ENCODE assay signal across 8 mouse cellular contexts in the genomic region with DNA sequence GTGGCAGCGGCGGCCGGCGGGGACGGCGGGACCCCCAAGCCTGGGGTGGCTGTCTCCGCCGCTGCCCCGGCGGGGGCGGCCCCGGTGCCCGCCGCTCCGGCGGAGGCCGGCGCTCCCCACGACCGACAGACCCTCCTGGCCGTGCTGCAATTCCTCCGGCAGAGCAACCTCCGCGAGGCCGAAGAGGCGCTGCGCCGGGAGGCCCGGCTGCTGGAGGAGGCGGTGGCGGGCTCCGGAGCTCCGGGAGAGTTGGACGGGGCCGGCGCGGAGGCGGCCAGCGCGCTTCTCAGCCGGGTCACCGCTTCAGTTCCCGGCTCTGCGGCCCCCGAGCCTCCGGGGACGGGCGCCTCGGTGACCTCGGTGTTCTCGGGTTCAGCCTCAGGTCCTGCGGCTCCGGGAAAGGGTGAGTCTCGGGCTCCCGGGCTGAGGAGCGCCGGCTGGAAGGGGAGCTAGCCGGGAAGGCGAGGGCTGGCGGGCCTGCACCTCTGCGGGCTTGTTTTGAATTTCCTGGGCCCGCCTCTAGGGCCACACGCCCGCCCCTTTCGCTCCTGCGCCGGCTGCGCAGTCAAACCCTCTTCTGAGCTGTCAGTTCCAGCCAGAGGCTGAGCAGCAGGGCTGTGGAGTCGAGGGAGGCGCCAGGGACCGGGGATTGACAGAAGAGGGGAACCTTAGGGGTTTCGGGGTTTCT. TPM values are rescaled to one million over a fixed set of nuclear protein-coding genes. Genes with fewer than 3 reads are reported as not detected.
DNase-seq lines count a peak whose midpoint lies in the region; ATAC-seq and TF ChIP-seq lines count a peak whose summit lies in the region.

No protein-coding gene starts in this region.

- no peaks in the 10 kb centered on the region for H3K27me3 ChIP-seq in embryonic facial prominence, embryonic 14.5 days (replicated peaks; ENCODE audit: control insufficient read depth, insufficient read depth, low read length)
- H3K27me3 ChIP-seq in limb, embryonic 14.5 days (ENCODE audit: control insufficient read depth, insufficient read depth, low read length) = no peaks in the 10 kb centered on the region
- no peaks in the 10 kb centered on the region for H3K27me3 ChIP-seq in midbrain, embryonic 16.5 days (ENCODE audit: control insufficient read depth, insufficient read depth, low read depth, low read length)

- H3K9me3 ChIP-seq in embryonic facial prominence, embryonic 14.5 days (ENCODE audit: control insufficient read depth, low read length) = no peaks in the 10 kb centered on the region
- no peaks in the 10 kb centered on the region for H3K9me3 ChIP-seq in limb, embryonic 14.5 days (ENCODE audit: control insufficient read depth, low read length)
- no peaks in the 10 kb centered on the region for H3K9me3 ChIP-seq in midbrain, embryonic 16.5 days (replicated peaks; ENCODE audit: control insufficient read depth, low read length, poor library complexity, severe bottlenecking)

- H3K27ac ChIP-seq in bone marrow, adult 2 months (ENCODE audit: control insufficient read depth, insufficient read depth, low read depth, low read length, poor library complexity) = peak overlapping the region; percentile 97
- peak overlapping the region; percentile 88 for H3K27ac ChIP-seq in embryonic facial prominence, embryonic 14.5 days (replicated peaks; ENCODE audit: low read depth, low read length)
- H3K27ac ChIP-seq in limb, embryonic 14.5 days (replicated peaks; ENCODE audit: low read depth, low read length) = peak overlapping the region; percentile 77
- peak overlapping the region; percentile 92 for H3K27ac ChIP-seq in midbrain, embryonic 16.5 days (ENCODE audit: low read length)

- WGBS in bone marrow, adult 2 months = under 1% methylated on average over 72 of the region's 72 CpGs
- WGBS in embryonic facial prominence, embryonic 14.5 days = 0% methylated on average over 25 of the region's 72 CpGs
- WGBS in limb, embryonic 14.5 days = under 1% methylated on average over 61 of the region's 72 CpGs
- under 1% methylated on average over 57 of the region's 72 CpGs for WGBS in midbrain, embryonic 16.5 days

- peak overlapping the region; percentile 62 for H3K4me2 ChIP-seq in embryonic facial prominence, embryonic 14.5 days (ENCODE audit: low read depth, low read length)
- peak overlapping the region; percentile 55 for H3K4me2 ChIP-seq in limb, embryonic 14.5 days (replicated peaks; ENCODE audit: low read depth, low read length, severe bottlenecking)
- H3K4me2 ChIP-seq in midbrain, embryonic 16.5 days (ENCODE audit: low read length) = peak overlapping the region; percentile 85

- H3K9ac ChIP-seq in embryonic facial prominence, embryonic 14.5 days (ENCODE audit: low read depth, low read length) = peak overlapping the region; percentile 91
- peak overlapping the region; percentile 90 for H3K9ac ChIP-seq in limb, embryonic 14.5 days (ENCODE audit: low read depth, low read length, severe bottlenecking)
- H3K9ac ChIP-seq in midbrain, embryonic 16.5 days (ENCODE audit: low read depth, low read length) = peak overlapping the region; percentile 92

- peak; percentile 95 for ATAC-seq in embryonic facial prominence, embryonic 14.5 days (ENCODE audit: low read depth)
- peak; percentile 88 for ATAC-seq in limb, embryonic 14.5 days (ENCODE audit: low FRiP score, low read depth)
- peak; percentile 94 for ATAC-seq in midbrain, embryonic 16.5 days

- TF ChIP-seq POLR2A in bone marrow, adult 2 months (IDR thresholded peaks at IDR 0.05; ENCODE audit: borderline replicate concordance, control insufficient read depth, low read depth, low read length) = peak; percentile 76; the same call in 1 of the 2 replicates
- no peak for TF ChIP-seq POLR2A in limb, embryonic 14.5 days (IDR thresholded peaks at IDR 0.05; ENCODE audit: borderline replicate concordance, extremely low read depth, insufficient read depth, insufficient read length)

- TF ChIP-seq CTCF in bone marrow, adult 2 months (IDR thresholded peaks at IDR 0.05; ENCODE audit: control insufficient read depth, insufficient read depth, low read length) = no peak

- peaks cover 25% of the 10 kb centered on the region for H3K36me3 ChIP-seq in embryonic facial prominence, embryonic 14.5 days (ENCODE audit: control insufficient read depth, insufficient read depth, low read length)
- peaks cover 22% of the 10 kb centered on the region for H3K36me3 ChIP-seq in limb, embryonic 14.5 days (ENCODE audit: control insufficient read depth, insufficient read depth, low read length)
- H3K36me3 ChIP-seq in midbrain, embryonic 16.5 days (ENCODE audit: control insufficient read depth, insufficient read depth, low read length) = peaks cover 13% of the 10 kb centered on the region

- H3K4me3 ChIP-seq in bone marrow, adult 2 months (replicated peaks; ENCODE audit: control insufficient read depth, low read depth, low read length) = peak overlapping the region; percentile 80
- H3K4me3 ChIP-seq in embryonic facial prominence, embryonic 14.5 days (ENCODE audit: low read depth, low read length) = peak overlapping the region; percentile 99
- H3K4me3 ChIP-seq in limb, embryonic 14.5 days (replicated peaks; ENCODE audit: low read length) = peak overlapping the region; percentile 98
- peak overlapping the region; percentile 62 for H3K4me3 ChIP-seq in midbrain, embryonic 16.5 days (ENCODE audit: low read depth, low read length)

- peak; percentile 87 for DNase-seq in 416B (ENCODE audit: low read depth)
- DNase-seq in embryonic facial prominence, embryonic 14.5 days (ENCODE audit: low spot score) = peak; percentile 95
- DNase-seq in heart, adult 8-10 months (ENCODE audit: low spot score) = peak; percentile 85
- DNase-seq in kidney, adult 9 months = peak; percentile 88
- DNase-seq in limb, embryonic 14.5 days (ENCODE audit: low spot score) = peak; percentile 85
- DNase-seq in spleen, postnatal 10 days (ENCODE audit: low spot score in 2 of 2) = peak; percentile 87 to 90

- no peaks in the 10 kb centered on the region for H3K4me1 ChIP-seq in bone marrow, adult 2 months (ENCODE audit: control insufficient read depth, insufficient read depth, low read length)
- no peaks in the 10 kb centered on the region for H3K4me1 ChIP-seq in embryonic facial prominence, embryonic 14.5 days (ENCODE audit: control insufficient read depth, insufficient read depth, low read length)
- peaks cover 7% of the 10 kb centered on the region; the same call in 1 of the 2 replicates for H3K4me1 ChIP-seq in limb, embryonic 14.5 days (ENCODE audit: control insufficient read depth, insufficient read depth, low read length)
- peaks cover 13% of the 10 kb centered on the region for H3K4me1 ChIP-seq in midbrain, embryonic 16.5 days (ENCODE audit: control insufficient read depth, insufficient read depth, low read length)

RNA-seq across cellular contexts. Expression of gene Taf5, which starts 0.5 kb away (rescaled TPM):
- polyA plus RNA-seq in bone marrow, adult 2 months (2011; ENCODE audit: insufficient read depth, insufficient read length, low replicate concordance, missing spikeins) = 6.9 and 8.2 TPM in 2 replicates
- 6.6 and 7.7 TPM in 2 replicates for polyA plus RNA-seq in embryonic facial prominence, embryonic 14.5 days (2014; fragmentation: Nextera tagmentation; extraction: Ambion mirVana)
- total RNA-seq in heart, adult 8-10 months (2022) = 1 to 10 TPM; 1.9 to 2.9 (median 2.1) TPM
- polyA plus RNA-seq in limb, embryonic 14.5 days (2012; rRNA removed) = 8.1 and 8.7 TPM in 2 replicates
- polyA plus RNA-seq in limb, embryonic 14.5 days (2014; fragmentation: Nextera tagmentation; extraction: Ambion mirVana) = 7.9 and 8.8 TPM in 2 replicates
- polyA plus RNA-seq in midbrain, embryonic 16.5 days (2015; fragmentation: Nextera tagmentation; extraction: Ambion mirVana) = 4.7 and 5.1 TPM in 2 replicates

RNA-seq across cellular contexts. Expression of gene Pcgf6, which starts 17.4 kb away (rescaled TPM):
- 5.0 and 7.0 TPM in 2 replicates for polyA plus RNA-seq in bone marrow, adult 2 months (2011; ENCODE audit: insufficient read depth, insufficient read length, low replicate concordance, missing spikeins)
- polyA plus RNA-seq in embryonic facial prominence, embryonic 14.5 days (2014; fragmentation: Nextera tagmentation; extraction: Ambion mirVana) = 13.9 and 17.8 TPM in 2 replicates
- 1 to 10 TPM; 3.2 to 3.7 (median 3.3) TPM for total RNA-seq in heart, adult 8-10 months (2022)
- 30.5 and 33.9 TPM in 2 replicates for polyA plus RNA-seq in limb, embryonic 14.5 days (2012; rRNA removed)
- 17.7 and 20.5 TPM in 2 replicates for polyA plus RNA-seq in limb, embryonic 14.5 days (2014; fragmentation: Nextera tagmentation; extraction: Ambion mirVana)
- polyA plus RNA-seq in midbrain, embryonic 16.5 days (2015; fragmentation: Nextera tagmentation; extraction: Ambion mirVana) = 33.9 and 35.1 TPM in 2 replicates

RNA-seq across cellular contexts. Expression of gene Usmg5, which starts 22.4 kb away (rescaled TPM):
- polyA plus RNA-seq in bone marrow, adult 2 months (2011; ENCODE audit: insufficient read depth, insufficient read length, low replicate concordance, missing spikeins) = 225 and 341 TPM in 2 replicates
- 1,191 and 1,453 TPM in 2 replicates for polyA plus RNA-seq in embryonic facial prominence, embryonic 14.5 days (2014; fragmentation: Nextera tagmentation; extraction: Ambion mirVana)
- total RNA-seq in heart, adult 8-10 months (2022) = 1,000 to 10,000 TPM; 2,439 to 2,796 (median 2,686) TPM
- polyA plus RNA-seq in limb, embryonic 14.5 days (2012; rRNA removed) = 498 and 671 TPM in 2 replicates
- 1,023 and 1,208 TPM in 2 replicates for polyA plus RNA-seq in limb, embryonic 14.5 days (2014; fragmentation: Nextera tagmentation; extraction: Ambion mirVana)
- 1,328 and 1,431 TPM in 2 replicates for polyA plus RNA-seq in midbrain, embryonic 16.5 days (2015; fragmentation: Nextera tagmentation; extraction: Ambion mirVana)

RNA-seq across cellular contexts. Expression of gene Pdcd11, which starts 22.5 kb away (rescaled TPM):
- 13.1 and 17.6 TPM in 2 replicates for polyA plus RNA-seq in bone marrow, adult 2 months (2011; ENCODE audit: insufficient read depth, insufficient read length, low replicate concordance, missing spikeins)
- 9.2 and 10.1 TPM in 2 replicates for polyA plus RNA-seq in embryonic facial prominence, embryonic 14.5 days (2014; fragmentation: Nextera tagmentation; extraction: Ambion mirVana)
- total RNA-seq in heart, adult 8-10 months (2022) = 10 to 100 TPM; 11.5 to 12.7 (median 12.0) TPM
- polyA plus RNA-seq in limb, embryonic 14.5 days (2012; rRNA removed) = 18.0 and 20.8 TPM in 2 replicates
- polyA plus RNA-seq in limb, embryonic 14.5 days (2014; fragmentation: Nextera tagmentation; extraction: Ambion mirVana) = 11.0 and 11.1 TPM in 2 replicates
- polyA plus RNA-seq in midbrain, embryonic 16.5 days (2015; fragmentation: Nextera tagmentation; extraction: Ambion mirVana) = 5.4 and 5.6 TPM in 2 replicates

RNA-seq across cellular contexts. Expression of gene Nt5c2, which starts 53.1 kb away (rescaled TPM):
- 21.9 and 39.2 TPM in 2 replicates for polyA plus RNA-seq in bone marrow, adult 2 months (2011; ENCODE audit: insufficient read depth, insufficient read length, low replicate concordance, missing spikeins)
- polyA plus RNA-seq in embryonic facial prominence, embryonic 14.5 days (2014; fragmentation: Nextera tagmentation; extraction: Ambion mirVana) = 65.6 and 66.3 TPM in 2 replicates
- total RNA-seq in heart, adult 8-10 months (2022) = 10 to 100 TPM; 58.1 to 68.9 (median 64.7) TPM
- polyA plus RNA-seq in limb, embryonic 14.5 days (2012; rRNA removed) = 28.2 and 32.9 TPM in 2 replicates
- 67.1 and 68.7 TPM in 2 replicates for polyA plus RNA-seq in limb, embryonic 14.5 days (2014; fragmentation: Nextera tagmentation; extraction: Ambion mirVana)
- polyA plus RNA-seq in midbrain, embryonic 16.5 days (2015; fragmentation: Nextera tagmentation; extraction: Ambion mirVana) = 85.7 and 93.4 TPM in 2 replicates

Comparison
In these comparisons a context has a peak if more than half of its experiments do, and no peak if none do; other contexts are left out.
1. Peak in every context shown above with its lines: DNase-seq, ATAC-seq, H3K4me3 ChIP-seq and H3K27ac ChIP-seq.